ENCODE assay signal across 8 mouse cellular contexts in genomic region chr1:89576985-89577384, GRCm38 (mm10).
A peak's percentile ranks its signal among the peaks of the same experiment; 100 is the strongest.
DNase-seq lines count a peak whose midpoint lies in the region; ATAC-seq and TF ChIP-seq lines count a peak whose summit lies in the region.

No protein-coding gene starts in this region.

- no peaks in the 10 kb centered on the region for H3K36me3 ChIP-seq in limb, embryonic 15.5 days

- no peak overlapping the region for H3K9ac ChIP-seq in limb, embryonic 15.5 days

- peak; percentile 56 for TF ChIP-seq POLR2A in olfactory bulb, adult 2 months (IDR thresholded peaks at IDR 0.05; ENCODE audit: insufficient read depth, low read depth, low read length)

- DNase-seq in thymus, postnatal 14 days = peak; percentile 23
- no peak for DNase-seq in thymus, adult 18-20 months
- peak; percentile 74 for DNase-seq in embryo, embryonic 9.5 days (ENCODE audit: extremely low spot score)
- DNase-seq in kidney, adult 18-20 months = peak; percentile 33

- TF ChIP-seq CTCF in olfactory bulb, adult 2 months (IDR thresholded peaks at IDR 0.05; ENCODE audit: insufficient read depth, low read depth, low read length) = no peak

- no peaks in the 10 kb centered on the region for H3K9me3 ChIP-seq in limb, embryonic 15.5 days

- H3K27ac ChIP-seq in limb, embryonic 15.5 days = peak overlapping the region; percentile 81
- peak overlapping the region; percentile 98 for H3K27ac ChIP-seq in olfactory bulb, adult 2 months (ENCODE audit: insufficient read depth, low read depth, low read length)

- 17% methylated on average over 4 of the region's 4 CpGs for WGBS in limb, embryonic 15.5 days
- 6% methylated on average over 4 of the region's 4 CpGs for WGBS in olfactory bulb, adult 2 months

- peaks cover 15% of the 10 kb centered on the region for H3K27me3 ChIP-seq in limb, embryonic 15.5 days

- H3K4me3 ChIP-seq in limb, embryonic 15.5 days = peak overlapping the region; percentile 23
- H3K4me3 ChIP-seq in olfactory bulb, adult 2 months (ENCODE audit: insufficient read depth, low read depth, low read length) = peak overlapping the region; percentile 37

- ATAC-seq in granulocyte monocyte progenitor cell, adult 5-6 weeks (replicated peaks; ENCODE audit: poor library complexity, severe bottlenecking) = peak; percentile 43
- peak; percentile 45; the same call in 1 of the 2 replicates for ATAC-seq in limb, embryonic 15.5 days (ENCODE audit: insufficient number of reproducible peaks, low FRiP score, low TSS enrichment, low read depth)
- no peak for ATAC-seq in erythroblast, adult 5-6 weeks (replicated peaks; ENCODE audit: low FRiP score, poor library complexity, severe bottlenecking)

- H3K4me2 ChIP-seq in limb, embryonic 15.5 days = peak overlapping the region; percentile 44

- peaks cover 46% of the 10 kb centered on the region for H3K4me1 ChIP-seq in limb, embryonic 15.5 days
- H3K4me1 ChIP-seq in olfactory bulb, adult 2 months (ENCODE audit: control insufficient read depth, insufficient read depth, low read length) = peaks cover 25% of the 10 kb centered on the region

Comparison
In these comparisons a context has a peak if more than half of its experiments do, and no peak if none do; other contexts are left out.
1. DNase-seq: peak in thymus, postnatal 14 days (single experiment), embryo, embryonic 9.5 days (single experiment) and kidney, adult 18-20 months (single experiment); none in thymus, adult 18-20 months (0 of 2).